Mouse (Mus musculus): ENCODE measurements around the gene Olfr212. TPM values are rescaled to one million over a fixed set of nuclear protein-coding genes. Genes with fewer than 3 reads are reported as not detected.
"Not testable (repeated sequence)": the region's sequence is repeated elsewhere in the genome, so short reads cannot be mapped to it uniquely, and the experiment has no call there.

The Olfr212 gene
- polyA plus RNA-seq, 1 experiment from 2014 or later: not detected

DNA sequence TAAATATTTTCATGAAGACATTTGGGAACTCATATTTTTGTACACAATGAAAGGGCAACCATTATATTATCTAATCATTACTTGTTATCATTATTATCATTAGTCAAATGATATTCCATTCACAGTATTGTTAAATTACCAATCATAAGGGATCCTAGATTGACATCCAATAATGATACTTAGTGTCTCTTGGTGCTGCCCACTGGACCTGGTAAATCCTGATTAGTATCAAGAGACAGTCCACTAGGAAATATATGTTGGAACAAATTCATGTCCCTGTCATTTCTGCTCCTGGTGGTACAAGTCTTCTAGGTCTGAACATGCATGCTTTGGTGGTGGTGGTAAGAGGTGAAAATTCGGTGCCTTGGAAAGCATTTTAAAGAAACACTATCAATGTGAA is 31.8 kb downstream of the Olfr212 start, which contains the start of gene Olfr213:
Olfr213 (plus strand) TSS at position 301 of the 400 bp plus-strand sequence.
- no peak within 1 kb of the TSS for H3K4me2 ChIP-seq
- no peak within 1 kb of the TSS for H3K4me3 ChIP-seq (replicated peaks)
- H3K27me3 ChIP-seq: no peaks in the 10 kb centered on the region
- no peak within 1 kb of the TSS for H3K9ac ChIP-seq
- ATAC-seq (ENCODE audit: low read depth): no peak
- no peak for DNase-seq
- H3K27ac ChIP-seq: no peak within 1 kb of the TSS
- no peaks in the 10 kb centered on the region for H3K36me3 ChIP-seq
- no peaks in the 10 kb centered on the region for H3K4me1 ChIP-seq (replicated peaks)
- 39% methylated on average over 1 of the region's 1 CpGs for WGBS (ENCODE audit: insufficient replicate concordance)
- H3K9me3 ChIP-seq (replicated peaks): no peaks in the 10 kb centered on the region

DNA sequence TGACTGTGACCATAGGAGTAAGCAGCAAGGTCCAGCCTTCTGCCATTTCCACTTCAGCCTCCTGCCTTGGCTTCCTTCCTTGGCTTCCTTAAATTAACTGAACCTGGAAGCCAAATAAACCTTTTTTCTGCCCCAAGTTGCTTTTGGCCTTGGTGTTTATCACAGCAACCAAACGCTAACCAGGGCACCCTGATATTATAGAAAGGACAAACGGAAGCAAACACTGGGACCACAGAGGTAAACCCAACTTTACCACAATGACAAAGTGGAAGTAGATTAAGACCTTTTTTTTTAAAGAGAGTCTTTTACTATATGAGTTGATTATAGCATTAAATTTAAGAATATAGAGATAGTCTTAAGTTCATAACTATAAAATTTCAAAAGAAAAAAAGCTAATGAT is 36.2 kb downstream of the Olfr212 start:
- DNase-seq (no peak), ATAC-seq (ENCODE audit: low read depth) (no peak)
- H3K4me3 ChIP-seq (replicated peaks): no peak overlapping the region
- no peaks in the 10 kb centered on the region for H3K27me3 ChIP-seq
- no peak overlapping the region for H3K4me2 ChIP-seq
- WGBS (ENCODE audit: insufficient replicate concordance): 39% methylated on average over 2 of the region's 2 CpGs
- no peak overlapping the region for H3K27ac ChIP-seq
- no peaks in the 10 kb centered on the region for H3K4me1 ChIP-seq (replicated peaks)
- H3K36me3 ChIP-seq: no peaks in the 10 kb centered on the region
- no peaks in the 10 kb centered on the region for H3K9me3 ChIP-seq (replicated peaks)
- H3K9ac ChIP-seq: no peak overlapping the region

DNA sequence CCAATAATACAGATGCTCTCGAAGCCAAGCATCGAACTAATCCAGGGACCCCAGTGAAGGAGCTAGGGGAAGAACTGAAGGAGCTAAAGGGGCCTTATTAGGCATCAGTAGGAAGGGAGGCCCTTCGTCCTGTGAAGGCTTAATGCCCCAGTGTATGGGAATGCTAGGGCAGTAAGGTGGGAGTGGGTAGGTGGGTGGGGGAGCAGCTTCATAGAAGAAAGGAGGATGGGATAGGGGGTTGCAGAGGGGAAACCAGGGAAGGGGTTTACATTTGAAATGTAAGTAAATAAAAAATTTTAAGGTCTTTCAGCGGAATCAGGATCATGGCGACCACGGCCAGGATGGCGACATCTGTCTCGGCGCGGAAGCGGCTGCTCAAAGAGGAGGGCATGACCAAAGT is 44.5 kb downstream of the Olfr212 start, which contains the start of gene Gm5580:
Gm5580 (plus strand) TSS at position 301 of the 400 bp plus-strand sequence.
- not testable (repeated sequence) for DNase-seq; H3K9me3 ChIP-seq (replicated peaks); H3K36me3 ChIP-seq; ATAC-seq (ENCODE audit: low read depth); H3K4me1 ChIP-seq (replicated peaks); H3K27me3 ChIP-seq; H3K4me2 ChIP-seq; H3K9ac ChIP-seq; H3K27ac ChIP-seq; H3K4me3 ChIP-seq (replicated peaks)
- WGBS (ENCODE audit: insufficient replicate concordance): 86% methylated on average over 11 of the region's 11 CpGs

DNA sequence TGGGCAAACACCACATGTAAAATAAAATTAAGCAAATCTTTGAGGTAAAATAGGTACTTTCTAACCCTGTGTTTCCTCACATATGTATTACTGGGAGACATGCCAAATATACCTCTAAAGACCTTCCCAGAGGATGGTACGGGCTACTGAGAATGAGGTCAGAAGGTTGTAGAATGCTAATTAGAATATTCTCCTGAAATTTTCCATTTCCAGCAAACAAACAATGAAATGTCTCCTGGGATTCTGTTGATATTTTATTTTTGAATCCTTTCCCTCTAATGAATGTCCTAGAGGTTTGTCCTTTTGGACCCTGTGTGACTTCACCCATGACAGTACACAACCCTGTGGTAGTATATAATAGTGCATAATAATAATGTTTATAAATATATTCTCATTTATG is 47.6 kb downstream of the Olfr212 start, which contains the start of gene Olfr214:
Olfr214 (plus strand) TSS at position 301 of the 400 bp plus-strand sequence.
- ATAC-seq (ENCODE audit: low read depth): no peak

DNA sequence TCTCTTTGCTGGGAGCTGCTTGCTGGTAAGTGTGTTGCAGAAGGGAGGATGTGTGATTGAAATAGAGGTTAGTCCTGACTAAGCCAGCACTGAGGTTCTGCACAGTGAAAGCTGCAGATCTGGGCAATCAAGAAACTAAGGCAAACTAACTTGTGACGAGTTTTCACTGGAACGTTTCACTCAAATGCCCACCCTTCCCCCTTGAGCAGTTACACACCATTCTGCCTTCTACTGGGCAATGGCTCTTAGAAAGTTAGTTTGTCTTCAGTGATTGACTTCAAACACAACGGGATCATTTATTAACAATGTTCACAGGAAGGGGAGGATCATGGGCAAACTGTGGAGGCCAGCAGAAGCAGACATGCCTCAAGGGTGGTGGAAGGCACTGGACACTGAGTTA is 48.6 kb downstream of the Olfr212 start:
- Histone ChIP-seq H3K27ac (no peak overlapping the region), H3K4me1 (replicated peaks) (no peaks in the 10 kb centered on the region), H3K36me3 (no peaks in the 10 kb centered on the region), H3K4me3 (replicated peaks) (no peak overlapping the region), H3K9ac (no peak overlapping the region), H3K4me2 (no peak overlapping the region), H3K9me3 (replicated peaks) (no peaks in the 10 kb centered on the region), H3K27me3 (no peaks in the 10 kb centered on the region)
- 45% methylated on average over 3 of the region's 3 CpGs for WGBS (ENCODE audit: insufficient replicate concordance)
- DNase-seq (no peak), ATAC-seq (ENCODE audit: low read depth) (no peak)

More for the DNA sequence above, 47.6 kb downstream of the Olfr212 start, which contains the start of gene Olfr214:
- no peak for DNase-seq
- Histone ChIP-seq H3K27ac (no peak within 1 kb of the TSS), H3K27me3 (no peaks in the 10 kb centered on the region), H3K9me3 (replicated peaks) (no peaks in the 10 kb centered on the region), H3K36me3 (no peaks in the 10 kb centered on the region), H3K4me1 (replicated peaks) (no peaks in the 10 kb centered on the region), H3K4me2 (no peak within 1 kb of the TSS), H3K4me3 (replicated peaks) (no peak within 1 kb of the TSS), H3K9ac (no peak within 1 kb of the TSS)
- WGBS (ENCODE audit: insufficient replicate concordance): 69% methylated on average over 1 of the region's 1 CpGs

Other genes starting within 250 kb of the Olfr212 start
- 4.9 and 5.9 TPM in 2 replicates for gene Zfand4, start 242.3 kb upstream of the Olfr212 start, polyA plus RNA-seq (2015; fragmentation: Nextera tagmentation; extraction: Ambion mirVana)
- gene March8, start 168.5 kb upstream of the Olfr212 start, polyA plus RNA-seq (2015; fragmentation: Nextera tagmentation; extraction: Ambion mirVana): 76.9 and 92.7 TPM in 2 replicates
- 2.9 and 3.3 TPM in 2 replicates for gene Alox5, start 45.3 kb upstream of the Olfr212 start, polyA plus RNA-seq (2015; fragmentation: Nextera tagmentation; extraction: Ambion mirVana)
- gene Olfr211, start 17.4 kb upstream of the Olfr212 start, polyA plus RNA-seq (2015; fragmentation: Nextera tagmentation; extraction: Ambion mirVana): not detected in 2 replicates
- not detected in 2 replicates for gene Olfr213, start 31.9 kb downstream of the Olfr212 start, polyA plus RNA-seq (2015; fragmentation: Nextera tagmentation; extraction: Ambion mirVana)
- 0.30 and 0.43 TPM in 2 replicates for gene Gm5580, start 44.6 kb downstream of the Olfr212 start, polyA plus RNA-seq (2015; fragmentation: Nextera tagmentation; extraction: Ambion mirVana)
- gene Olfr214, start 47.7 kb downstream of the Olfr212 start, polyA plus RNA-seq (2015; fragmentation: Nextera tagmentation; extraction: Ambion mirVana): not detected in 2 replicates
- not detected in 2 replicates for gene Olfr215, start 77.7 kb downstream of the Olfr212 start, polyA plus RNA-seq (2015; fragmentation: Nextera tagmentation; extraction: Ambion mirVana)
- 27.6 and 32.4 TPM in 2 replicates for gene Zfp422, start 122.5 kb downstream of the Olfr212 start, polyA plus RNA-seq (2015; fragmentation: Nextera tagmentation; extraction: Ambion mirVana)
- 3.1 and 4.1 TPM in 2 replicates for gene Depp1, start 144.1 kb downstream of the Olfr212 start, polyA plus RNA-seq (2015; fragmentation: Nextera tagmentation; extraction: Ambion mirVana)
- gene Rassf4, start 167.4 kb downstream of the Olfr212 start, polyA plus RNA-seq (2015; fragmentation: Nextera tagmentation; extraction: Ambion mirVana): 5.6 and 5.9 TPM in 2 replicates
- 0.01 TPM in 2 replicates for gene Tmem72, start 210.4 kb downstream of the Olfr212 start, polyA plus RNA-seq (2015; fragmentation: Nextera tagmentation; extraction: Ambion mirVana)

Measured in liver, embryonic 13.5 days (tissue).